Mouse (Mus musculus) right cerebral cortex, postnatal 25 days (tissue): Measurements from ENCODE around the gene Trabd2b.

Source experiments
- DNase-seq: peaks from one replicate; pipeline ENCODE4 v3.0.0; 2022

Gene Trabd2b

GRCm38 (mm10) chr4:114500317-114500716, 93.8 kb downstream of the Trabd2b start:
- DNase-seq = no peak

- no peak for DNase-seq
Observed at GRCm38 (mm10) chr4:114501048-114501447, 94.5 kb downstream of the Trabd2b start.

GRCm38 (mm10) chr4:114501611-114502010, 95.1 kb downstream of the Trabd2b start:
- DNase-seq = no peak

GRCm38 (mm10) chr4:114504227-114505041, 97.9 kb downstream of the Trabd2b start:
- peak; percentile 4 for DNase-seq

- DNase-seq = no peak
Observed at GRCm38 (mm10) chr4:114509601-114510000, 103.1 kb downstream of the Trabd2b start.

- no peak for DNase-seq
Observed at GRCm38 (mm10) chr4:114511649-114512048, 105.1 kb downstream of the Trabd2b start.

- no peak for DNase-seq
Observed at GRCm38 (mm10) chr4:114513149-114513548, 106.6 kb downstream of the Trabd2b start.

- DNase-seq = peak; percentile 39
Observed at GRCm38 (mm10) chr4:114515330-114515771, 108.8 kb downstream of the Trabd2b start.

GRCm38 (mm10) chr4:114516651-114517050, 110.1 kb downstream of the Trabd2b start:
- no peak for DNase-seq

GRCm38 (mm10) chr4:114518061-114518460, 111.5 kb downstream of the Trabd2b start:
- no peak for DNase-seq

- peak; percentile 2 for DNase-seq
Observed at GRCm38 (mm10) chr4:114518571-114518970, 112.0 kb downstream of the Trabd2b start.

- peak; percentile 1 for DNase-seq
Observed at GRCm38 (mm10) chr4:114519321-114519720, 112.8 kb downstream of the Trabd2b start.

- DNase-seq = no peak
Observed at GRCm38 (mm10) chr4:114519966-114520365, 113.4 kb downstream of the Trabd2b start.

GRCm38 (mm10) chr4:114523335-114524188, 117.0 kb downstream of the Trabd2b start:
- DNase-seq = peak; percentile 1

- no peak for DNase-seq
Observed at GRCm38 (mm10) chr4:114531591-114531990, 125.1 kb downstream of the Trabd2b start.

GRCm38 (mm10) chr4:114533894-114534754, 127.6 kb downstream of the Trabd2b start:
- DNase-seq = no peak

GRCm38 (mm10) chr4:114537376-114537974, 131.0 kb downstream of the Trabd2b start:
- no peak for DNase-seq

GRCm38 (mm10) chr4:114540031-114540430, 133.5 kb downstream of the Trabd2b start:
- no peak for DNase-seq

GRCm38 (mm10) chr4:114541221-114541620, 134.7 kb downstream of the Trabd2b start:
- DNase-seq = no peak

- no peak for DNase-seq
Observed at GRCm38 (mm10) chr4:114542136-114542535, 135.6 kb downstream of the Trabd2b start.

- no peak for DNase-seq
Observed at GRCm38 (mm10) chr4:114545481-114546200, 139.1 kb downstream of the Trabd2b start.
